Mouse (Mus musculus): ENCODE results near the gene Fgfr3.

Gene Fgfr3

DNA sequence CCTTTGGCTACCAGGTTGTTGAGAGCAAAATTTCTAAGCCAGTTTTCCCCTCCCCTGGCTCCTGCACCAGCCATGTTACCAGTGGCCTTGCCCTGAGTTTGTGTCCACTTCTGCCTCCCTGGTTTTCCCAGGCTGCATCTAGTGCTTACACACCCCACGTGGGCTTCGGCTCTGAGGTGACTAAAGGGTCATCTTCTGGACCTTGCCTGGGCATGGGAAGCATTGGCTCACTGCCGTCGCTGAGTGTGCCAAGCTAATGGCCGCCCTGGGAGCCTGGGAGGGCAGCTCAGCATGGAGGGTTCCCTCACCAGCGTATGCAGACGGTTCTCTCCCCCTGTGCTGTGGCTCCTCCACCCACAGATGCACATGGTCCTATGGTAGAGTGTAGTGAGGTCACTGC is 7.4 kb downstream of the Fgfr3 start:
- CTCF ChIA-PET = no interaction called here

DNA sequence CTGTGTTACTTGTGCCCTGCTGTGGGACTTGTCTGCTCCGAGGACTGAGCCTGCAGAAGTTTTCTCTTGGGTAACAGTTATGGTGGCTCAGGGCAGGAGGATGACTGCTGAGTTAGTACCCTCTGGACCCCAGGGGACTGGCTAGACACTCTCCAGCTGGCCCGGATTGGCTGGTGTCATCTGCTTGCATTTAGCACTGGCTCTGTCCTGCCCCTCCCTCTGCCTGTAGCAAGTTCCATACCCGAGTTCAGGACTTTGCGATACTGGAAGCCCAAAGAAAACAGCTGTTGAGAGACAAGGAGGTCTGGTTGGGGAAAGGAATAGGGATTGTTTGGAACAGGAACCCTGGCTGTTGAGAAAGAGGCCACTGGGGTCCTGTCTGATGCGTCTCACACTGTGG is 9.0 kb downstream of the Fgfr3 start:
- CTCF ChIA-PET = no interaction called here

GRCm38 (mm10) chr5:33731051-33731450 is 9.6 kb downstream of the Fgfr3 start:
- CTCF ChIA-PET = no interaction called here

- CTCF ChIA-PET = interaction anchor here (0.6 kb wide), 1 partner anchor 12 kb away, joined by 3 read pairs; no protein-coding TSS in a partner anchor
Measured at GRCm38 (mm10) chr5:33733837-33734236, 12.4 kb downstream of the Fgfr3 start.

DNA sequence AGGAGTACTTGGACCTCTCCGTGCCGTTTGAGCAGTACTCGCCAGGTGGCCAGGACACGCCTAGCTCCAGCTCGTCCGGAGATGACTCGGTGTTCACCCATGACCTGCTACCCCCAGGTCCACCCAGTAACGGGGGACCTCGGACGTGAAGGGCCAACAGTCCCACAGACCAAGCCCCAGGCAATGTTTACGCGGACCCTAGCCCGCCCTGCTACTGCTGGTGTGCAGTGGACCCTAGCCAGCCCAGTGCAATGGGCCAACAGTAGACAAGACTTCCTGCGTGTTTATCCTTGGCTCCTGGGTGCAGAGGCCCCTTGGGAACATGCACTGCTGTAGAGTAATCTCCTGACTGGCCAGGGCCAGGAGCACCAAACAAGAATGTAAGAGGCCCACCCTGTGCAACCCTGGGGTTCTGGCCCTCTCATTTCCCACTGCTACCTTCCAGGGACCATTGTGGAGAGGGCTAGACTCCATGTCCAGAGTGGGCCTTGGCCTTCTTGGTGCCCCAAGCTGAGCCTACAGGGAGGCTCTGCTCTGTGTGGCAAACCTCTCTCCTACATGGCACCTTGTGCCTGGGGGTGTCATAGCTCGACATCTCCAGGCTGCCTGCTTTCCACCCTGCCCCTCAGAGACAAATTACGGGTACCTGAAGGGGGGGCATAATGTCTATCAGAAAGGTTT is 14.1 kb downstream of the Fgfr3 start:
- CTCF ChIA-PET = no interaction called here

DNA sequence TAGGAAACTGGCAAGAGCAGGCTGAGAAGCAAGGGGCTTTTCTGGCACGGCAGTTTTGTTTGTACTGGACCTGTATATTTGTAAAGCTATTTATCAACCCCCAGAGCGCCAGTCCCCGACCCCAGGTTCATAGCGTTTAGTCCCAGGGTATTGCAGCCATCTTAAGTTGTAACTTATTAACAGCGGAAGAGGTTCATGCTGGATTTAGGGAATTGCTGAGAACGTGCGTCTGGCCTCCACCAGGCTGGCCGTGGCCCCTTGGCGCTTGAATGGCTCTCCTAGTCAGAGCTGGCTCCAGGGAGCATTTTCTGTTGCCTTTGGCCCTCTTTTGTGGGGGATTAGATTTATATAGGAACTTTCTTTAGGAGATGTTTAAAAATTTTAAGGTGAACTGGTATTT is 14.8 kb downstream of the Fgfr3 start:
- CTCF ChIA-PET = no interaction called here

DNA sequence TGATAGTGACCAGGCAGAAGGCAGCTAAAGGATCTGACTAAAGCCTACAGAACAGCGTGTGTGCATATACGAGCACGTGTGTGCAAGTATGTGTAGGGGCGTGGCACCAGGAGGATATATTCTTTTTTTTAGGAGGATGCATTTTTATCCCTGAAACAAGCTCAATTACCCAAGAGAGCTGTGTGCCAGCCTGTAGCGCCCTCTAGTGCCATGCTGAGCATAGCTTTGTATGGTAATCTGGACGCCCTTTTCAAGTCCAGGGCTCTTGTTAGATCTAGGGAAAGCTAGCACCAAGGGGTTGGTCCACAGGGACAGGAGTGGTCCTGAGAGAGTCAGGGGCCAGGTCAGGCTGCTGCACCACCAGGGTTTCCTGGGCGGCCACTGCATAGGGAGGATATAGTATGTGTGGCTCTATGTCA is 16.4 kb downstream of the Fgfr3 start:
- CTCF ChIA-PET = interaction anchor here (0.6 to 0.7 kb wide), 2 partner anchors 205 to 518 kb away, joined by 3 to 5 read pairs; no protein-coding TSS in a partner anchor

GRCm38 (mm10) chr5:33738341-33738740 is 16.9 kb downstream of the Fgfr3 start:
- CTCF ChIA-PET = no interaction called here

DNA sequence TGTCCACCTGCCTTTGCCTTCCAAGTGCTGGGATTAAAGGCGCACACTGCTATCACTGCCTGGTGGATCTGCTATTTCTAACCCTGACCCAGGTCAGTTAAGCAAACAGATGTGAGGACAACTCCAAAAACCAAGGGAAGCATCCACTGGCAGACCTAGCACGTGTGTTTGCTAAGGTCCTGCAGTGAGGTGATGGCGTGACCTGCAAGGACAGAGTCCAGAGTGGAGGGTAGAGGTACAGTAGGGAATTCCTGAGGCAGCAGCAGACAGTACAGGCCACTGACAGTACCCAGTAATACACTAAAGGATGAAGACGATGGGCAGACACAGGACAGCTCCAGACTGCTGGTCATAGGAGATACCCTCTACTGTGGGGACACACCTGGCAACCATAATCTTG is 19.1 kb downstream of the Fgfr3 start:
- CTCF ChIA-PET = no interaction called here

GRCm38 (mm10) chr5:33743481-33743880 is 22.0 kb downstream of the Fgfr3 start:
- CTCF ChIA-PET = no interaction called here

GRCm38 (mm10) chr5:33777195-33777594 is 55.7 kb downstream of the Fgfr3 start:
- CTCF ChIA-PET = no interaction called here

DNA sequence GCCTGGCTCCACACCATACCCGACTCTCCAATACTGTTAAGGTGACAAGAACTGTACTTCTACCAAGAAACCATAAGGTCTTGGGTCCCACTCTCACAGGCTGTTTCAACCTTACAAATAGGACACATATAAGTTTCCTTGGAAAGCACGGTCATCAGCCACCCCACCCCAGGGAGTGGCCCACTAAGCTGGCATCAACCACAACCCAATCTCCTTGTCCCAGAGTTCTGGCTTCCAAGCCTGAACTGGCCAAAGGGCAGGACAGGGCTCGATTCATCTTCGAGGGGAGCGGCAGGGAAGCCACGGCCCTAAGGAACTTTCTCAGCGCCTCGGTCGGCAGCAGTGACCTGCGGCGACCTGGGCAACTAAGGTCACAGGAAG is 60.5 kb downstream of the Fgfr3 start:
- CTCF ChIA-PET = no interaction called here

- CTCF ChIA-PET = no interaction called here
Measured at GRCm38 (mm10) chr5:33782345-33782998, 61.0 kb downstream of the Fgfr3 start, which contains the start of gene Letm1. TSS of gene Letm1 (minus strand) at chr5:33782817.

DNA sequence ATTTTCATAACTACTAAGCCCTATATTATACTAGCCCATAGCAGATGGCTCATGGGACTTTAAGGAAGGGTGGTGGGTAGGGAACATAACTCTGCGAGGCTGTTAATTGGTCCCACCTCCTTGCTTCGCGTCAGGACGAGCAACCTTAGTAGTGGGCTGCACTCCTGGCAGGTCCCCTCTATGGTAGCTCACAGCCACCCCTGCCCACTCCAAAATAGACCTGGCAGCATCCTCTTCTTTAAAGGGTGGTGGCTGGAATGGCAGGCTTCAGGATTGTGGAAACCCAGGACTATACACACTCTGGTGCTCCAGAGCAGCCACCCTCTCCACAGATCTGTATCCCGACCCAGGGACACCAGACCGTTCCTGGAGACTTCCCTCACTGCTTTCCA is 61.5 kb downstream of the Fgfr3 start:
- CTCF ChIA-PET = no interaction called here

Measured in spleen, embryonic (tissue).